Mouse (Mus musculus) small intestine, adult 2 months (tissue): Measurements from ENCODE around the gene Fzd1.

Experiments
- CTCF ChIP-seq: fragments of 200-500 bp; IDR thresholded peaks from 2 replicates; pipeline ENCODE4 v1.5.1; 2012; ENCODE audit warnings: low read depth, mild to moderate bottlenecking, control low read depth, inconsistent platforms, low read length, moderate library complexity, mixed read lengths; ENCODE audit not compliant: insufficient replicate concordance, insufficient read length; ENCODE audit errors: extremely low read depth
- POLR2A ChIP-seq: fragments of 200-500 bp; IDR thresholded peaks from 2 replicates; pipeline ENCODE4 v1.6.1; 2012; ENCODE audit warnings: low read depth, mild to moderate bottlenecking, control low read depth, inconsistent platforms, low read length, moderate library complexity

DNA sequence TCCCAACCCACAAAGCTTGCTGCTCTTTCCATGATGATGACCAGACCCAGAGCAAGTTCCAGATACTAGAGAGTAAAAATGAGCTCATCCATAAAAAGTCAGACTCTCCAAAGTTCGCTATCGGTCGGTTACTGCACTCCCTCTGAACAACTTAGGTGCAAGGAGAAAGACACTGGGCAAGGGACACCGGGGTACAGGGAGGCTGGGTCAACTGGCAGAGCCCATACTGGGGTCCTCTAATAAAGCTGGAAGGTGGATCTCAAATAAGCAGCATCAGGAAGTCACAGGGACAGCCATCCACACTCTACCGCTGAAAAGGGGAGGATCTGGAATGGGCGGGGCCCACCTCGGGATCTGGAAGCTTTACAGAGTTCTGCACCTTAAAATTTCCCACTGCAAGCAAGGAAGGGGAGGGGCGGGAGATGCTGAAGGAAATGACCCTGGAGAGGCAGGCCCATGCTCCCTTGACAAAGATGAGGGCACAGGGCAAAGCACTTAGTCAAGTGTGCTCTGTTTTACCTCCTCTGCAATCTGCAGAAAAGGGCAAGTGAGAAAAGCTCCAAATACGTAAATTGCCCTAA lies 3.0 kb downstream of the Fzd1 start:
- TF ChIP-seq CTCF = no peak
- no peak for TF ChIP-seq POLR2A
